Mouse (Mus musculus): ENCODE results near the gene Rhot2. TPM values are rescaled to one million over a fixed set of nuclear protein-coding genes. Genes with fewer than 3 reads are reported as not detected.

Rhot2 gene
- polyA plus RNA-seq, 1 experiment, result 69.0 TPM

DNA sequence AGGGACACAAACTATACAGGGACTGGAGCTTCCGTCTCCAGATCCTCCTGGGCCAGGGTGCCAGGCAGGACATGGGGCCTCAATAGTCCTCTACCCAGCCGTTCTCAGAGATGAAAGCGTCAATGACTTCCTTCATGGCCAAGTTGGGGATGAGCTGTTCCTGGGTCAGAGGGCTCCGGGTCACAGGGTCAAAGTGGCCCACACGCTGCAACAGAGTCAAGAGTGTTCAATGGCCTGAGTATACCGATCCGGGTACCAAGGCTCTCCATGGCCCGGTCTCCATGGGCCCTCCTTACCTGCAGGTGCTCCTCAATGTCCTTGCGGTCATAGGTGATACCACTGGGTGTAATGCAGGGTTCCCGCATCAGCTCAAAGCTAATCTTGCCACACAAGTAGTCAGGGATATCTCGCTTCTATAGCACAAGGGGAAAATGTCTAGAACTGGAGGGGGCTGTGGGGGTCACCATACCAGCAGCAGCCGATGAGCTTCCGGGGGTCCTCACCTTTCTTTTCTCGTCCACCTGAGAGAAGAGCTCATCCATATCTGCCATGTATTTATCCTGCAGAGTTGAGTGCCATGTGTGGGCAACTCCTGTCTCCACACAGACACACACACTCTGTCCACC lies 13.7 kb downstream of the Rhot2 start:
- no peak overlapping the region for H3K4me3 ChIP-seq (ENCODE audit: insufficient read depth, low read depth, low read length)
- H3K27ac ChIP-seq (replicated peaks; ENCODE audit: low read depth, low read length), result no peak overlapping the region
- H3K4me1 ChIP-seq (ENCODE audit: control insufficient read depth, insufficient read depth, insufficient read length, low read length), result peaks cover 26% of the 10 kb centered on the region

DNA sequence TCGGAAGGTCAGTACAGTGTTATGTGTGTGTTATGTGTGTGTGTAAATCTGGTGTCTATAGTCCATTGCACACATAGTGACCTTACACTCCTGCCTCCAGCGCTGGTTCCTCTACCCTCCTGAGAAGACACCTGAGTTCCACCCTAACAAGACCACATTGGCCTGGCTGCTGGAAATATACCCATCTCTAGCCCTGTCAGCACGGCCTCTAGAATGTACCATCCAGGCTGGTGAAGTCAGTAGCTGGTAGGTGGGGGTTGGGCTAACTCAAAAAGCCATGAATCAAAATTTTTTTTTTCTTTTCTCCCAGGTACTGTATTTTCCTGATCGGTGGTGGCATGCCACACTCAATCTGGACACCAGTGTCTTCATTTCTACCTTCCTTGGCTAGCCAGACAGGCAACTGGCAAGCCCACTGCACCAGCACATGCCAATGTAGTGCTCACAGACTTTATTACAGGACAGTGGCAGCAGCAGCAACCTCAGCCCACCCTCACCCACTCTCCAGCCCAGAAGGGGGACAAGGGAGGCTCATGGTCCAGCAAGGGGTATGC lies 14.4 kb downstream of the Rhot2 start:
- Histone ChIP-seq H3K4me3 (ENCODE audit: insufficient read depth, low read depth, low read length) (peak overlapping the region; percentile 1; the same call in 1 of the 2 replicates), H3K4me1 (ENCODE audit: control insufficient read depth, insufficient read depth, insufficient read length, low read length) (peaks cover 20% of the 10 kb centered on the region), H3K27ac (replicated peaks; ENCODE audit: low read depth, low read length) (no peak overlapping the region)

DNA sequence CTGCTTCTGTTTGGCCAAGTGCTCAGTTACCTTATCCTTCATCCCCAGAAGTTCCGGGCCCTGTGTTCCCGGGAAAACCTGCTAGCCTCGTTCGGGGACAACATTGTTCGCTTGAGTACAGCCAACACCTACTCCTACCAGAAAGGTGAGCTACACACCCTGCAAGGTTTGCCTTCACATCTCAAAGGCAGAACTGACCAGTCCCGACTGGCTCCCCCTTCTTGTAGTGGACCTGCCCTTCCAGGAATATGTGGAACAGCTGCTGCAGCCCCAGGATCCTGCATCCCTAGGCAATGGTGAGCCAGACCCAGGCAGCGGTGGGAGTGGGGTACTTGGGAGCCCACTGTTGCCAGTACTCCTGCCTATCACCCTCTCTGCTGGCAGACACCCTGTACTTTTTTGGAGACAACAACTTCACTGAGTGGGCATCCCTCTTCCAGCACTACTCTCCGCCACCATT lies 15.1 kb downstream of the Rhot2 start:
- Histone ChIP-seq H3K4me1 (ENCODE audit: control insufficient read depth, insufficient read depth, insufficient read length, low read length) (peaks cover 18% of the 10 kb centered on the region), H3K27ac (replicated peaks; ENCODE audit: low read depth, low read length) (no peak overlapping the region), H3K4me3 (ENCODE audit: insufficient read depth, low read depth, low read length) (peak overlapping the region; percentile 78)

DNA sequence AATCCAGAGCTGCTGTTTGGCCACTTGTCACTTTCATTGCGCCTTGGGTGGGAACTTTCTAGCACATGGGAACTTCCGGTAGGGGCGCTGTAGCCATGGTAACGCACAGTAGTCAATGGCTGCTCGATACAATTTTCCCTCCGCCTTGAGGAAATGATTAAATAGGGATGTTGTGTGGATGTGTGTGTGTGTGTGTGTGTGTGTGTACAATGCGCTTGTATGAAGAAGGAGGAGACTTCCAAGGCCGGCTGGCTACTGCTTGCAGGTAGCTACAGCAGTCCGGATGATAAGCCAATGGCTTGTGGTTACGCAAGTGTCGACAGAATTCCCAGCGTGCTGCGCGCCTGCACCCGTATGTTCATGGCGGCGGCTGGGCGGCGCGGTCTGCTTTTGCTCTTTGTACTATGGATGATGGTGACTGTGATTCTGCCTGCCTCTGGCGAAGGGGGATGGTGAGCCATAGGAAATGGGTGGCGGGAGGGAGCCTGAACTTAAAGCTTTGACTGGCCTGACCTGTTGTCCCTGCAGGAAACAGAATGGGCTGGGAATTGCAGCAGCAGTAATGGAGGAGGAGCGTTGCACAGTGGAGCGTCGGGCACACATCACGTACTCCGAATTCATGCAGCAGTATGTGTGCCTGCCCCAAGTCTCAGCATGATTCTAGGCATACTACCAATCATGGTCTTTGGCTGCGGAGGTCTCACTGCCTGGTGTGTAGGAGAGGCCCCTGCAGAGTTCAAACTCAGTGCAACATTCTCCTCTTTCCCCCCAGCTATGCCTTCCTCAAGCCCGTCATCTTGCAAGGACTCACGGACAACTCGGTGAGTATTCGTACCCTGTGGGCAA lies 15.7 kb downstream of the Rhot2 start, which contains the start of gene Jmjd8:
Jmjd8 (plus strand) TSS at position 156 of the 846 bp plus-strand sequence.
- Histone ChIP-seq H3K4me1 (ENCODE audit: control insufficient read depth, insufficient read depth, insufficient read length, low read length) (peaks cover 24% of the 10 kb centered on the region), H3K27ac (replicated peaks; ENCODE audit: low read depth, low read length) (peak within 1 kb of the TSS; percentile 47), H3K4me3 (ENCODE audit: insufficient read depth, low read depth, low read length) (peak within 1 kb of the TSS; percentile 78)

DNA sequence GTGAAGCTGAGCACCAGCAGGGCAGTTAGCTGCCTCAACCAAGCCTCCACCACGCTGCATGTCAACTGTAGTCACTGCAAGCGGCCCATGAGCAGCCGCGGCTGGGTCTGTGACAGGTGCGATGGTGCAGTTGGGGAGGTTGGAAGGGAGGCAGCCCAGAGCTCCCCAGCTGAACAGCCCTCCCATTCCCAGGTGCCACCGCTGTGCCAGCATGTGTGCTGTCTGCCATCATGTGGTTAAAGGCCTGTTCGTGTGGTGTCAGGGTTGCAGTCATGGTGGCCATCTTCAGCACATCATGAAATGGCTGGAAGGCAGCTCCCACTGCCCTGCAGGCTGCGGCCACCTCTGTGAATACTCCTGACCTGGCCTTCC lies 16.4 kb downstream of the Rhot2 start:
- H3K4me3 ChIP-seq (ENCODE audit: insufficient read depth, low read depth, low read length), result peak overlapping the region; percentile 78
- peaks cover 25% of the 10 kb centered on the region for H3K4me1 ChIP-seq (ENCODE audit: control insufficient read depth, insufficient read depth, insufficient read length, low read length)
- H3K27ac ChIP-seq (replicated peaks; ENCODE audit: low read depth, low read length), result no peak overlapping the region

DNA sequence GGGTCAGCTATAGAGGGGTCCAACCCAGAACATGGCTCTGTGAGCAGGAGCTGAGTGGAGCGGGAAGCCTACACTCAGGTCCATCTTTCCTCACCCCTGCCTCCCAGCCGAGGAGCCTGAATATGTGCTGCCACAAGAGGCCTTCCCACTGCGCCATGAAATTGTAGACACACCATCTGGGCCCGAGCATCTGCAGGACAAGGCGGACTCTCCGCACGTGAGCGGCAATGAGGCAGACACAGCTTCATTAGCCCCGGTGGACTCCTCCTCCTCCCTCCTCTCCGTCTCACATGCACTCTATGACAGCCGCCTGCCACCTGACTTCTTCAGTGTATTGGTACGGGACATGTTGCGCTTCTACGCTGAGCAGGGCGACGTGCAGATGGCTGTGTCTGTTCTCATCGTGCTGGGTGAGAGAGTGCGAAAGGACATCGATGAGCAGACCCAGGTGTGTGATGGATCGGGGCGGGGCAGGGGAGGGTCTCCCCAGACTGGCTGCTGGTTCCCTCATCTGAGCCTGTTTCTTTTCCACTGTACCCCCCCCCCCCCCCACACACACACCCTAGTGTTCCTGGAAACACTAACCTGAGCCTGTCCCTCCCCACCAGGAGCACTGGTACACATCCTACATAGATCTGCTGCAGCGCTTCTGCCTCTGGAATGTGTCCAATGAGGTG lies 17.0 kb downstream of the Rhot2 start:
- H3K4me1 ChIP-seq (ENCODE audit: control insufficient read depth, insufficient read depth, insufficient read length, low read length), result peaks cover 25% of the 10 kb centered on the region
- no peak overlapping the region for H3K27ac ChIP-seq (replicated peaks; ENCODE audit: low read depth, low read length)
- H3K4me3 ChIP-seq (ENCODE audit: insufficient read depth, low read depth, low read length), result no peak overlapping the region

DNA sequence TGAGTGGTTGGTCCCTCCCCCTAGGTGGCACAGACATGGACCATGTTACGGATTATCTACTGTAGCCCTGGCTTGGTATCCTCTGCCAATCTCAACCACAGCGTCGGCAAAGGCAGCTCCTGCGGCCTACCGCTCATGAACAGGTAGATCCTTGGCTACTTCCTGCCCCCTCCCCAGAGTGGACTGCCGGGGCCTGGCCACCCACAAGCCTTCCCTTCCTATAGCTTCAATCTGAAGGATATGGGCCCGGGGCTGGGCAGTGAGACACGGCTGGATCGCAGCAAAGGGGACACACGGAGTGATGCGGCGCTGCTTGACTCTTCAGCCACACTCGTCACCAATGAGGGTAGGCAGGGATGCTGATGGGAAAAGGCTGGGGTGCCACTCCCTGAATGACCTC lies 17.6 kb downstream of the Rhot2 start:
- Histone ChIP-seq H3K4me3 (ENCODE audit: insufficient read depth, low read depth, low read length) (no peak overlapping the region), H3K27ac (replicated peaks; ENCODE audit: low read depth, low read length) (no peak overlapping the region), H3K4me1 (ENCODE audit: control insufficient read depth, insufficient read depth, insufficient read length, low read length) (peaks cover 24% of the 10 kb centered on the region)

DNA sequence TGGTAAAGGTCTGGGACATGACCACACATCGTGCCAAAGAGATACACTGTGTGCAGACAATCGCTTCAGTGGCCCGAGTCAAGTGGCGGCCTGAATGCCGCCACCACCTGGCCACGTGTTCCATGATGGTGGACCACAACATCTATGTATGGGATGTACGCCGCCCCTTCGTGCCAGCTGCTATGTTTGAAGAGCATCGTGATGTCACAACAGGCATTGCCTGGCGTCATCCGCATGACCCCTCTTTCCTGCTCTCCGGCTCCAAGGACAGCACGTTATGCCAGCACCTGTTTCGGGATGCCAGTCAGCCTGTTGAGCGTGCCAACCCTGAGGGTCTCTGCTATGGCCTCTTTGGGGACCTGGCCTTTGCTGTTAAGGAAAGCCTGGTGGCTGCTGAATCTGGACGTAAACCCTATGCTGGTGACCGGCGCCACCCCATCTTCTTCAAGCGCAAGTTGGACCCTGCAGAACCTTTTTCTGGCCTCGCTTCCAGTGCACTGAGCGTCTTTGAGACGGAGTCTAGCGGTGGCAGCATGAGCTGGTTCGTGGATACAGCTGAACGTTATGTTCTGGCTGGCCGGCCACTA lies 18.6 kb downstream of the Rhot2 start:
- H3K4me1 ChIP-seq (ENCODE audit: control insufficient read depth, insufficient read depth, insufficient read length, low read length), result peaks cover 17% of the 10 kb centered on the region
- H3K27ac ChIP-seq (replicated peaks; ENCODE audit: low read depth, low read length), result no peak overlapping the region
- no peak overlapping the region for H3K4me3 ChIP-seq (ENCODE audit: insufficient read depth, low read depth, low read length)

DNA sequence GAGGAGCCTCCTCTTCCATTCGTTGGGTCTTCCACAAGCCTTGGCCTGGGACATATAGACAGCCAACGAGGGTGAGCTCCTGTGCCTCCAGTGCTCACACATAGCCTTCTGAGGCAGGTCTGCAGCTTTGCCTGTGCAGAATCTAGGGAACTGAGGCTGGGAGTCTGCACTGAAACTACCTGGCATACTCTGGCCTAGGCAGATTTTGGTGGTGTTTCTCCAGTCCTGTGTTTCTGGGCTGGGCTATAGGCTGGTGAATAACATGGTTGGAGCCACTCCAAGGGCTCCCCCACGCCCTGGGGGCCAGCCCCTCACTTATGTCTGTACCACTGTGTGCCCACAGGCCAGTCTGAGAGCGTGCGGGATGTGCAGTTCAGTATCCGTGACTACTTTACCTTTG lies 19.3 kb downstream of the Rhot2 start:
- Histone ChIP-seq H3K27ac (replicated peaks; ENCODE audit: low read depth, low read length) (no peak overlapping the region), H3K4me1 (ENCODE audit: control insufficient read depth, insufficient read depth, insufficient read length, low read length) (peaks cover 17% of the 10 kb centered on the region), H3K4me3 (ENCODE audit: insufficient read depth, low read depth, low read length) (no peak overlapping the region)

DNA sequence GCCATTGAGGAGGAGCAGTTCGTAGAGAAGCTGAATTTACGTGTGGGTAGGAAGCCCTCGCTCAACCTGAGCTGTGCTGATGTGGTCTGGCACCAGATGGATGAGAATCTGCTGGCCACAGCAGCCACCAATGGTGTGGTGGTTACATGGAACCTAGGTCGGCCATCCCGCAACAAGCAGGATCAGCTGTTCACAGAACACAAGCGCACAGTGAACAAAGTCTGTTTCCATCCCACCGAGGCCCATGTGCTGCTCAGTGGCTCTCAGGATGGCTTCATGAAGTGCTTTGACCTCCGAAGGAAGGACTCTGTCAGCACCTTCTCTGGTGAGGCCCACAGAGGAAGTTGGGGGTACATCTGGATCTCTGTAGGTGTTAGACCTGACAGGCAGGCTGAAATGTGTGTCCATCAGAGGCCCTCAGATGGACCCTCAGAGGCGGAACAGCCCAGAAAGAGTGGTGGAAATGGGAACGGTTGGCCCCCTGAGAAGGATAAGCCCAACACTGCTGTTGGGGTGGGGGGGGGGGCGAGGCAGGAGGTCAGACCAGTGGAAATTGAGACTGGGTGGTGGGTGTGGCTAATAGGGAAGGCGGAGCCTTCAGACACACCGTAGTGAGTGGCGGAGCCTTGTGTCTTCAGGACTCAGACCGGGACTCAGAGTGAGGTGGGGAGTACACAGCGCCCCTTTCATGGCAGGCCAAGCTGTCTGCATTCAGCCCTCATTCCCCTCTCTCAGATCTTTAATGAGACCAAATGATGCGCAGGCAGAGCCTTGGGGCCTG lies 20.1 kb downstream of the Rhot2 start:
- H3K4me3 ChIP-seq (ENCODE audit: insufficient read depth, low read depth, low read length), result peak overlapping the region; percentile 81
- H3K4me1 ChIP-seq (ENCODE audit: control insufficient read depth, insufficient read depth, insufficient read length, low read length), result peaks cover 15% of the 10 kb centered on the region
- H3K27ac ChIP-seq (replicated peaks; ENCODE audit: low read depth, low read length), result no peak overlapping the region

DNA sequence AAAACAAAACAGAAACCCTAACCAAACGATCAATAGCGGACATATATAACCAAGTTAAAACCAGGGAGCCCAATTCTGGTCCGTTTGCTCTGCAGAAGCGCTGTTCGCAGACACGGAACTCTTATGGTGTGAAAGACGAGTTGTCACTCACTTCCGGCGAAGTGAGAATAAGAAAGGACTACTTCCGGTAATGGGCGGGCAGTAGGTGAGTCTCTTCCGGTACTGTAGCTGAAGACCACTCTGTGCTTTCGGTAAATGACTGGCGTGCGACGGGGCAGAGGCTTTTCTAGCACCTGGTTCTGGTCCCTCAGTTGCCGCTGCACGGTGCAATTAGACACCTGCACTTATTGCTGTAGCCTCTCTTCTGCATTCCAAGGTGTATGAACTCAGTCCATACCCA lies 21.2 kb downstream of the Rhot2 start, which contains the start of gene Wdr24:
Wdr24 (plus strand) TSS at position 176 of the 400 bp plus-strand sequence.
- Histone ChIP-seq H3K4me1 (ENCODE audit: control insufficient read depth, insufficient read depth, insufficient read length, low read length) (peaks cover 12% of the 10 kb centered on the region), H3K4me3 (ENCODE audit: insufficient read depth, low read depth, low read length) (peak within 1 kb of the TSS; percentile 81), H3K27ac (replicated peaks; ENCODE audit: low read depth, low read length) (peak within 1 kb of the TSS; percentile 48; the same call in 1 of the 2 replicates)

DNA sequence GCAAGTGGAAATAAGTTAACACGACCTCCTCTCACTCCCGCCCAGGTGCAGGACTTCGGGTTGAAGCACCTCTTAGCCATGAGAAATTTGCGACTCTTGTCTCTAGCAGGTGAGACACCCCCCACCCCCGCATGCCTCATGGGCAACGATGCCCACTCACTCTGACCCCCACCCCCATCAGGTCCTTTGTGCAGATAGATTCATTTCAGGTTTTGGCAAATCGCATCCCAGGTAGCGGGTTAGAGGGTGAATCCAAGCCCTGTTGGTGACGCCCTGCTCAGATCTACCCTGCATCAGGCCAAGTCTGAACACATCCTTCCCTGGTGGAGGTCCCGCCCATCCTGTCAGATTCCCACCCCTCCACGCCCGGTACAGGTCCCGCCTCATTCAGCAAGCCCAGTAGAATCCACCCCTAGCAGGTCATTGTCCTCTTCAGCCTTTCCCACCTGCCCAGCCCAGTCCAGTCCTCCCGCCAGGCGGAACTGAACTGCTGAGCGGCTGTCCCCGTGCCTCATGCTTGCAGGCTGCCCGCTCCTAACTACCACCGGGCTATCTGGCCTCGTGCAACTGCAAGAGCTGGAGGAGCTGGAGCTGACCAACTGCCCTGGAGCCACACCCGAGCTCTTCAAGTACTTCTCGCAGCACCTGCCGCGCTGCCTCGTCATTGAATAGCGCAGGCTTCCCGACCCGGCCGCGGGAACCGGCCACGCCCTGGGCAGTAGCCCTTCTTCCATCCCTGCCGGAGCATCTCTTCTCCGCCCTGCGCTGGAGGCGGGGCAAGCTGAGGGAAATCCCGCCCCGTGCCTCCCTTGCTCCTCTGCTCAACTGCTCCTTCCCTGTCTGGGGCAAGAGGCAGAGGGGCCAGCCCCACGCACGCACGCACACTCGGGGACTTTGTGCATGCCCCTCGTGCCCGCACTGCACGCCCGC lies 25.5 kb downstream of the Rhot2 start:
- no peak overlapping the region for H3K4me3 ChIP-seq (ENCODE audit: insufficient read depth, low read depth, low read length)
- no peak overlapping the region for H3K27ac ChIP-seq (replicated peaks; ENCODE audit: low read depth, low read length)
- peaks cover 4% of the 10 kb centered on the region for H3K4me1 ChIP-seq (ENCODE audit: control insufficient read depth, insufficient read depth, insufficient read length, low read length)

DNA sequence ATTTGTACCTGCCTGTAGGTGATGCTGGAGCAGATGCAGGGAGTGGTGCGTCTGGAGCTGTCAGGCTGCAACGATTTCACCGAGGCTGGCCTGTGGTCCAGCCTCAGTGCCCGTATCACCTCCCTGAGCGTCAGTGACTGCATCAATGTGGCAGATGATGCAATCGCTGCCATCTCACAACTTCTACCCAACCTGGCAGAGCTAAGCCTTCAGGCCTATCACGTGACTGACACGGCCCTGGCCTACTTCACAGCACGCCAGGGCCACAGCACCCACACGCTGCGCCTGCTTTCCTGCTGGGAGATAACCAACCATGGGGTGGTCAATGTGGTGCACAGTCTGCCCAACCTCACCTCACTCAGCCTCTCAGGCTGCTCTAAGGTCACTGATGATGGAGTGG lies 27.0 kb downstream of the Rhot2 start:
- Histone ChIP-seq H3K4me3 (ENCODE audit: insufficient read depth, low read depth, low read length) (no peak overlapping the region), H3K4me1 (ENCODE audit: control insufficient read depth, insufficient read depth, insufficient read length, low read length) (no peaks in the 10 kb centered on the region), H3K27ac (replicated peaks; ENCODE audit: low read depth, low read length) (no peak overlapping the region)
